Mouse (Mus musculus) adipocyte (in vitro differentiated cells): ENCODE results near the gene Hic1.

ENCODE experiments used
- DNase-seq: peaks from one replicate; pipeline ENCODE4 v3.0.0-alpha.2; 2016; ENCODE audit warnings: low spot score

Gene Hic1

GRCm38 (mm10) chr11:75169405-75170080 lies at the start of gene Hic1:
Gene Hic1, minus strand, starts transcription at chr11:75169519.
- DNase-seq = no peak

- DNase-seq = no peak
These were observed 45.0 kb upstream of the Hic1 start for GRCm38 (mm10) chr11:75214081-75214950.

GRCm38 (mm10) chr11:75213372-75214080 lies 44.2 kb upstream of the Hic1 start:
- DNase-seq = no peak

GRCm38 (mm10) chr11:75212876-75213275 lies 43.6 kb upstream of the Hic1 start:
- DNase-seq = peak; percentile 21

- peak; percentile 21 for DNase-seq
These were observed 42.8 kb upstream of the Hic1 start for GRCm38 (mm10) chr11:75212031-75212667.

- no peak for DNase-seq
These were observed 41.4 kb upstream of the Hic1 start for GRCm38 (mm10) chr11:75210755-75211154.

- DNase-seq = no peak
These were observed 40.8 kb upstream of the Hic1 start for GRCm38 (mm10) chr11:75210093-75210492.

- DNase-seq = no peak
These were observed 40.0 kb upstream of the Hic1 start for GRCm38 (mm10) chr11:75209363-75209762.

GRCm38 (mm10) chr11:75206347-75206746 lies 37.0 kb upstream of the Hic1 start:
- no peak for DNase-seq

GRCm38 (mm10) chr11:75204472-75204871 lies 35.2 kb upstream of the Hic1 start:
- no peak for DNase-seq

GRCm38 (mm10) chr11:75203926-75204325 lies 34.6 kb upstream of the Hic1 start:
- DNase-seq = no peak

GRCm38 (mm10) chr11:75201721-75202120 lies 32.4 kb upstream of the Hic1 start:
- peak; percentile 45 for DNase-seq

- DNase-seq = no peak
These were observed 31.6 kb upstream of the Hic1 start for GRCm38 (mm10) chr11:75200935-75201334.

GRCm38 (mm10) chr11:75199951-75200350 lies 30.6 kb upstream of the Hic1 start:
- no peak for DNase-seq

- peak; percentile 45 for DNase-seq
These were observed 29.5 kb upstream of the Hic1 start for GRCm38 (mm10) chr11:75198792-75199191.

- no peak for DNase-seq
These were observed 28.6 kb upstream of the Hic1 start for GRCm38 (mm10) chr11:75197956-75198355.

GRCm38 (mm10) chr11:75196131-75196530 lies 26.8 kb upstream of the Hic1 start:
- DNase-seq = no peak

GRCm38 (mm10) chr11:75194850-75195461 lies 25.6 kb upstream of the Hic1 start:
- DNase-seq = no peak

GRCm38 (mm10) chr11:75194121-75194849 lies 25.0 kb upstream of the Hic1 start:
- DNase-seq = no peak

GRCm38 (mm10) chr11:75193256-75194071 lies 24.1 kb upstream of the Hic1 start, which contains the start of gene Rtn4rl1:
Gene Rtn4rl1, plus strand, starts transcription at chr11:75193783.
- no peak for DNase-seq
